Mouse (Mus musculus): ENCODE results near the gene Pin4. TPM values are rescaled to one million over a fixed set of nuclear protein-coding genes. Genes with fewer than 3 reads are reported as not detected.
A peak's percentile ranks its signal among the peaks of the same experiment; 100 is the strongest.
"Not testable (repeated sequence)": the region's sequence is repeated elsewhere in the genome, so short reads cannot be mapped to it uniquely, and the experiment has no call there.

The Pin4 gene
- polyA plus RNA-seq, 1 experiment from 2014 or later: 86.4 TPM

DNA sequence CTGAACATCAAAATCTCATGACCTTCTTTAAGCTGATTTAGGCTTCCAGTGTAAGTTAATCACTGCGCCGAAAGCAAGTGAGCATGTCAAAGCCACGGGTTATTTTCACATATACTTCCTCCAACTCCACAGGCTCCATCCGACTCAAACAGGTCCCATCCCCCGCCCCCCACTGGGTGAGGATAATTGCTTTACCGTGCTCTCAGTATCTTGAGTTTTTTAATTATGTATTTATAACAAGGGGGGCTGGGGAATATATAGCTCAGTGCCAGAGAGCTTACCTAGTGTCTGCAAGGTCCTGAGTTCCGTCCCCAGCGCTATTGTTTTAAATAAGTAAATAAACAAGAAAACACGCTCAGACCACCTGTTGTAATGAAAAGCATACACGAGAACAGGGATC, 38.2 kb upstream of the Pin4 start:
- H3K27ac ChIP-seq (ENCODE audit: low read length): no peak overlapping the region
- no peaks in the 10 kb centered on the region for H3K9me3 ChIP-seq (ENCODE audit: control insufficient read depth, low read depth, low read length)
- H3K4me2 ChIP-seq (replicated peaks; ENCODE audit: low read depth, low read length): no peak overlapping the region
- no peaks in the 10 kb centered on the region for H3K4me1 ChIP-seq (ENCODE audit: control insufficient read depth, insufficient read depth, low read length)
- H3K27me3 ChIP-seq (ENCODE audit: control insufficient read depth, insufficient read depth, low read length): no peaks in the 10 kb centered on the region
- H3K9ac ChIP-seq (replicated peaks; ENCODE audit: low read depth, low read length): no peak overlapping the region
- WGBS: 61% methylated on average over 10 of the region's 10 CpGs
- no peak overlapping the region for H3K4me3 ChIP-seq (ENCODE audit: low read depth, low read length)
- no peak for ATAC-seq (ENCODE audit: insufficient number of reproducible peaks, insufficient read depth, low FRiP score, low read depth)
- H3K36me3 ChIP-seq (ENCODE audit: control insufficient read depth, insufficient read depth, low read length): no peaks in the 10 kb centered on the region; the same call in 1 of the 2 replicates

DNA sequence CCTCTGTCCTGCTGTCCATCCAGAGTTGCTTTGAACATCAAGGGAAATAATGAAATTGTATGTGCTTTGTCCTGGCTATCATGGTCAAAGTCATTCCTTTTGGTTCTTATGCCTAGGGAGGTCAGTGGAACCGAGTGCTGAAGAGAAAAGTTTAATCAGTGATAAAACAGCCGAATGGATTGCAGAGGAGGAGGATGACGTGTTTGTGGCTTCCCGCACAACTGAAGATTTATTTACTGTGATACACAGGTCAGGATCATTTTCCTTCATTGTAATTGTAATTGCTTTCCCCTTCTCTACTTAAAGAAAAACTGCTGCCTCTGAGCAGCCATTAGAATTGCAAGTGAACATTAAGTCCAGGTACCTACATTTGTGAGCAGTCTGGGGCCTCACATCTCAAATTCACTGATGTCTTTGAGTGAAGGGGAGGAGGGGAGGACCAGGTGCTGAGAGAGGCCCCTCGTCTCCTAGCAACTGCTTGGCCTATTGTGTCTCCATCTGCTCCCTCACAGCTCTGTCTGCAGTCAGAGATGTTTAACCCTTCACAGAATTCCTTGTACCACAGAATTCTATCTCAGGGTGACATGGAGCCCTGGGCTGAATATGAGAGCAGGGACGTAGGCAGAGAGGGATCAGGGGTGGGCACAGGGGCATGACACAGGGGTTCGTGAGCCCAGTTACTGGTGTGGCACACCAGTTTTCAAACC, 37.5 kb upstream of the Pin4 start:
- no peak overlapping the region for H3K27ac ChIP-seq (ENCODE audit: low read length)
- WGBS: 42% methylated on average over 7 of the region's 7 CpGs
- no peaks in the 10 kb centered on the region for H3K4me1 ChIP-seq (ENCODE audit: control insufficient read depth, insufficient read depth, low read length)

DNA sequence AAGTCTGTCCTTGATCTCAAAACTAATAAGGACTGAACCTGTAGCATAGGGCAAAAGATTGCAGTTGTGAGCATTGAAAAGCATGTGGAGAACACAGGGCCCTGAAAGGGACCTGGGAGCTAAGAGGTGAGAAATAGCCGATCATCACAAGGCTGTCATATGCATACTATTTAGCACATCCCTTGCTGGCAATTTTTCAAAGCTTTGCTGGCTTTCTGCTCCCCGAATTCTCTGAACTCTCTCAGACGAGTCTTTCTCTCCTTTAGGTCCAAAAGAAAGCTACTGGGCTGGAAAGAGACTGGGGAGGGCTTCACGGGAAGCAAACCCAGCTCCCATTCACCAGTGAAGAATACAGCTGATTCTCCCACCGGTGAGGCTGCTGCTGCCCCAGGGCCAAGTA, 36.9 kb upstream of the Pin4 start:
- Histone ChIP-seq H3K9me3 (ENCODE audit: control insufficient read depth, low read depth, low read length) (no peaks in the 10 kb centered on the region), H3K4me3 (ENCODE audit: low read depth, low read length) (no peak overlapping the region), H3K27me3 (ENCODE audit: control insufficient read depth, insufficient read depth, low read length) (no peaks in the 10 kb centered on the region), H3K36me3 (ENCODE audit: control insufficient read depth, insufficient read depth, low read length) (no peaks in the 10 kb centered on the region; the same call in 1 of the 2 replicates), H3K27ac (ENCODE audit: low read length) (peak overlapping the region; percentile 44; the same call in 1 of the 2 replicates), H3K9ac (replicated peaks; ENCODE audit: low read depth, low read length) (no peak overlapping the region), H3K4me2 (replicated peaks; ENCODE audit: low read depth, low read length) (no peak overlapping the region), H3K4me1 (ENCODE audit: control insufficient read depth, insufficient read depth, low read length) (no peaks in the 10 kb centered on the region)
- WGBS: 50% methylated on average over 5 of the region's 5 CpGs
- no peak for ATAC-seq (ENCODE audit: insufficient number of reproducible peaks, insufficient read depth, low FRiP score, low read depth)

More for the DNA sequence above, 37.5 kb upstream of the Pin4 start:
- Histone ChIP-seq H3K4me2 (replicated peaks; ENCODE audit: low read depth, low read length) (no peak overlapping the region), H3K9ac (replicated peaks; ENCODE audit: low read depth, low read length) (no peak overlapping the region), H3K9me3 (ENCODE audit: control insufficient read depth, low read depth, low read length) (no peaks in the 10 kb centered on the region), H3K36me3 (ENCODE audit: control insufficient read depth, insufficient read depth, low read length) (no peaks in the 10 kb centered on the region; the same call in 1 of the 2 replicates), H3K4me3 (ENCODE audit: low read depth, low read length) (no peak overlapping the region), H3K27me3 (ENCODE audit: control insufficient read depth, insufficient read depth, low read length) (no peaks in the 10 kb centered on the region)
- ATAC-seq (ENCODE audit: insufficient number of reproducible peaks, insufficient read depth, low FRiP score, low read depth): 0 out of 2 replicates have a peak, but pooled peaks have one; percentile 42

DNA sequence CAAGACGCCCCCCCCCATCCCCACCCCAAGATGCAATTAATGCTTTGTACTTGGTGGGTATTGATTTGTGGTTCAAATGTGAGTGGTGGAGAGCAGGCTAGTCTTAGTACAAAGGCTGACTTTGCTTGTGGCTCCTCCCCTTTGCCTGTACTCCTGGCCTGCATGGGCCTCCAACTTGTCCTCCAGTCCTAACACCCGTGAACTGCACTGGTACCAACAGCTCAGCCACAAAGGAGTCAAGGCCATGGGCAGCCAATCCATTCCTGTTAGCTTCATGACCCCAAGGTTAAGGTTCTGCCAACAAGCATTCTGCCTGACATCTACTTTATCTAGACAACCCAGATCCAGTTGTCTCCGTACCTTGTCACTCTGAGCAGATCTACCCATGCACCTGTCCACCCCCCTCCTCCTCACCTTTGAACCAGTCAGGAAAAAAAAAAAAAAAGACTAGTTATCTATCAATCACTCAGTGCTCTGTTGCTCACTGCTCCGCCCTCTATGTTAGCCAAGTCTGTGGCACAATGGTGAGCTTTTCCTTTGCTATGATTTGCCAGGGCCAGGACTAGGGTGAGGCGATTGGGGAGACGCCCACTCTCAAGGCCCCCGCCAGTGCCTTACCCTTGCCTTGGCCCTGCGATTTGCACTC, 33.3 kb upstream of the Pin4 start:
- Histone ChIP-seq H3K4me2 (replicated peaks; ENCODE audit: low read depth, low read length) (no peak overlapping the region), H3K27ac (ENCODE audit: low read length) (no peak overlapping the region), H3K9me3 (ENCODE audit: control insufficient read depth, low read depth, low read length) (no peaks in the 10 kb centered on the region), H3K4me3 (ENCODE audit: low read depth, low read length) (no peak overlapping the region), H3K27me3 (ENCODE audit: control insufficient read depth, insufficient read depth, low read length) (no peaks in the 10 kb centered on the region), H3K9ac (replicated peaks; ENCODE audit: low read depth, low read length) (no peak overlapping the region), H3K36me3 (ENCODE audit: control insufficient read depth, insufficient read depth, low read length) (no peaks in the 10 kb centered on the region), H3K4me1 (ENCODE audit: control insufficient read depth, insufficient read depth, low read length) (no peaks in the 10 kb centered on the region)
- WGBS: 77% methylated on average over 8 of the region's 8 CpGs
- no peak for ATAC-seq (ENCODE audit: insufficient number of reproducible peaks, insufficient read depth, low FRiP score, low read depth)

DNA sequence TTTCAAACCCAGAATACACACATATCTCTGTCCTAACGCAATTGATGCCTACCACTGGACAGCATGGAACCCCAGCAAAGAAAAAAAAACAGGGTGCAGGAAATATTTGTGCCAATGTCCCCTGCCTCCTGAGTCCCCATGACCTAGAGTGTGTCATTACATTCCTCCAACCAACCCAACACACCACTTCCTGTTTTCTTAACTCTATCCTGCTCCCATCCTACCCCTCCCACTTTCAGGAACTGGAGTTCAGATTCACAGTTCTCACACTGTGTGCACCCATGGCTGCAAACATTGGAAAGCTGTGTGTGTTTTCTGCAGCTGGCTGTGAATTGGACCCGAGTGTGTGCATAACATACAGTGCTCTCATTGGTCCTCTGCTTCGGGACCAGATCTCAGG, 28.6 kb upstream of the Pin4 start:
- H3K27ac ChIP-seq (ENCODE audit: low read length): no peak overlapping the region
- H3K4me1 ChIP-seq (ENCODE audit: control insufficient read depth, insufficient read depth, low read length): no peaks in the 10 kb centered on the region
- no peaks in the 10 kb centered on the region for H3K27me3 ChIP-seq (ENCODE audit: control insufficient read depth, insufficient read depth, low read length)
- H3K36me3 ChIP-seq (ENCODE audit: control insufficient read depth, insufficient read depth, low read length): no peaks in the 10 kb centered on the region
- no peak overlapping the region for H3K4me2 ChIP-seq (replicated peaks; ENCODE audit: low read depth, low read length)
- H3K9me3 ChIP-seq (ENCODE audit: control insufficient read depth, low read depth, low read length): no peaks in the 10 kb centered on the region
- 77% methylated on average over 3 of the region's 3 CpGs for WGBS
- H3K4me3 ChIP-seq (ENCODE audit: low read depth, low read length): no peak overlapping the region
- ATAC-seq (ENCODE audit: insufficient number of reproducible peaks, insufficient read depth, low FRiP score, low read depth): no peak
- no peak overlapping the region for H3K9ac ChIP-seq (replicated peaks; ENCODE audit: low read depth, low read length)

DNA sequence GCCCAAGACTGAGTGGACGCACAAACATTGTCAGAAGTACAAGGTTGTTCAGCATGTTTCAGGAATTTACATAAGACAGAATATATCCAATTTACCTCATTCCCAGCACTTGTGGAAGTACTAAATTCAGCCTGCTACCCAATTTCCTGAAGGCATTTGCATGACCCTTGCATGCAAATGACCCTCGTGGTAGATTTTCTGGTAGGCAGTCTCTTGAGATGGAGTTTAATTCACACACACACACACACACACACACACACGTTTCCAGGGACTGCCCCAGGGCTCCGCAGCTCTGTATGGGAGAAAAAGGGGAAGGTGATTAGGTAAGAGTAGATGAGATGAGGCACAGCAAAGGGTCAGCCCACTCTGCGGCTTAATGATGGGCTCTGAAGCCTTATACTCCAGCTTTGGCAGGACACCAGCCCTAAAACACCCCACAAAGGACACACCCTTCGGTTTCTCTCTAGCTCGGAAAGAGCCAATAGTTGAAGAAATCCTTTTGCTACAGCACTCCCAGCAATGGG, 24.8 kb upstream of the Pin4 start:
- no peak overlapping the region for H3K27ac ChIP-seq (ENCODE audit: low read length)
- H3K4me1 ChIP-seq (ENCODE audit: control insufficient read depth, insufficient read depth, low read length): no peaks in the 10 kb centered on the region
- H3K36me3 ChIP-seq (ENCODE audit: control insufficient read depth, insufficient read depth, low read length): no peaks in the 10 kb centered on the region
- WGBS: 79% methylated on average over 7 of the region's 7 CpGs
- no peak overlapping the region for H3K4me3 ChIP-seq (ENCODE audit: low read depth, low read length)
- ATAC-seq (ENCODE audit: insufficient number of reproducible peaks, insufficient read depth, low FRiP score, low read depth): no peak
- H3K9me3 ChIP-seq (ENCODE audit: control insufficient read depth, low read depth, low read length): no peaks in the 10 kb centered on the region
- no peaks in the 10 kb centered on the region for H3K27me3 ChIP-seq (ENCODE audit: control insufficient read depth, insufficient read depth, low read length)
- no peak overlapping the region for H3K4me2 ChIP-seq (replicated peaks; ENCODE audit: low read depth, low read length)
- no peak overlapping the region for H3K9ac ChIP-seq (replicated peaks; ENCODE audit: low read depth, low read length)

DNA sequence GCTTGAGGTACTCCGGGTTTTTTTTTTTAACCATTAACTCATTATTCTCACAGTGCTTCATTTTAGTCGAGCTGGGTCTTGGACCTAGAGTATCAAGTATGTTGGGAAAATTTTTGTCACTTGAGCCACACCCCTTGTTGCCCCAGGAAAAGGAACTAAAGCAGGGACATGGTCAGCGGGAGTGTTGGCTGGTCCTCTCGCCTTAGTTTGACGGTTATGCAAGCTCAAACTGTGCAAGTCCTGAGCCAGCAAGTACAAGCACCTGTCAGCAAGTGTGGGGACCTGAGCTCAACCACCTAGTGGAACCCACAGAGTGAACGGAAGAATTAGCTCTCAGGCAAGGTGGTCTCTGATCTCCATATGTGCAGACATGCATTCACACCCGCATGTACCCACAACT, 17.4 kb upstream of the Pin4 start:
- Histone ChIP-seq H3K4me2 (replicated peaks; ENCODE audit: low read depth, low read length) (no peak overlapping the region), H3K9ac (replicated peaks; ENCODE audit: low read depth, low read length) (no peak overlapping the region), H3K27me3 (ENCODE audit: control insufficient read depth, insufficient read depth, low read length) (no peaks in the 10 kb centered on the region), H3K27ac (ENCODE audit: low read length) (no peak overlapping the region), H3K9me3 (ENCODE audit: control insufficient read depth, low read depth, low read length) (no peaks in the 10 kb centered on the region), H3K36me3 (ENCODE audit: control insufficient read depth, insufficient read depth, low read length) (no peaks in the 10 kb centered on the region), H3K4me1 (ENCODE audit: control insufficient read depth, insufficient read depth, low read length) (no peaks in the 10 kb centered on the region), H3K4me3 (ENCODE audit: low read depth, low read length) (no peak overlapping the region)
- ATAC-seq (ENCODE audit: insufficient number of reproducible peaks, insufficient read depth, low FRiP score, low read depth): no peak
- 72% methylated on average over 7 of the region's 7 CpGs for WGBS

DNA sequence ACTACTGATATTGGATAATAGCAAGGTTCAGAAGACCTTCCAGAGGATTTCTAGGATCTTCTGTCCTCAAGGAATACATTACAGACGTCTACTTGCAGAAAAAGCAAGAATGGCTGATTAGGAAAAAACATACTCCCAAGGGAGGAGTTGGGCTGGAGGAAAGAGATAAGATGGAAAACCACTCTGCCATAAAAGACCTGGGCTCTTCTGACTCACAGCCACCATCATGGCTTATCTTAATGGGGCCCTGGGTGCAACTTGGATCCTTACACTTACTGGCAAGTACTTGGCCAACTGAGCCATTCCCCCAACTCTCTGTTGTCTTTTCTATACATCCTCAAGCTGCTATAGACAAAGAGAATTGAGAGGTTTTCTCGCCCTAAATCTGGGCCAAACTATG, 15.4 kb upstream of the Pin4 start:
- H3K9ac ChIP-seq (replicated peaks; ENCODE audit: low read depth, low read length); ATAC-seq (ENCODE audit: insufficient number of reproducible peaks, insufficient read depth, low FRiP score, low read depth); H3K36me3 ChIP-seq (ENCODE audit: control insufficient read depth, insufficient read depth, low read length); H3K27me3 ChIP-seq (ENCODE audit: control insufficient read depth, insufficient read depth, low read length); H3K27ac ChIP-seq (ENCODE audit: low read length); H3K9me3 ChIP-seq (ENCODE audit: control insufficient read depth, low read depth, low read length); H3K4me2 ChIP-seq (replicated peaks; ENCODE audit: low read depth, low read length); H3K4me1 ChIP-seq (ENCODE audit: control insufficient read depth, insufficient read depth, low read length); H3K4me3 ChIP-seq (ENCODE audit: low read depth, low read length): not testable (repeated sequence)
- 75% methylated on average over 2 of the region's 2 CpGs for WGBS

All from stomach, embryonic 14.5 days (tissue).